Mouse (Mus musculus) 3T3-L1 (cell line): ENCODE data around the gene Rcor2.

Source experiments
- DNase-seq: peaks from one replicate; pipeline ENCODE4 v3.0.0-alpha.2; 2015; ENCODE audit warnings: low read depth, low spot score

Rcor2 gene

GRCm38 (mm10) chr19:7264766-7265331, 2.3 kb upstream of the Rcor2 start:
- peak; percentile 61 for DNase-seq

- DNase-seq, result peak; percentile 67
Observed at GRCm38 (mm10) chr19:7265478-7266191, 1.5 kb upstream of the Rcor2 start.

DNA sequence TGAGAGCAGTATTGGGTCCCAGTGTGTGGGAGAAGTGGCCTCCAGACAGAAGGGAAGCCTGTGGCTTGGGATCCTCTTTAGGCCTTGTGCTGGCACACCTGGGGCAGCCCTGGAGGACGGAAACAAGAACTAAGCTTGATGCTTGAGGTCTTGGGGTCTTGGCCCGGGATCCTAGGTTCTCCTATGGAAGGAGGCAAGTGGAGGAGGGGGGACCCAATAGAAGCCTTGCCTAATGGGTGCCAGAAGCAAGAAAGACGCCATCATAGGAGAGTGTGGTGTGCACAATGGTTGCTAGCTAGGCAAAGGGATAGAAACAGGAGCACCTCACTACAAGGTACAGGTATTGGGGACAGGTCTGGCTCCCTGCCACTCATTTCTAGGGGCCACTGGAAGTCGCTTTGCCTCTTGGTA, 699 bp upstream of the Rcor2 start:
- DNase-seq, result peak; percentile 34

DNA sequence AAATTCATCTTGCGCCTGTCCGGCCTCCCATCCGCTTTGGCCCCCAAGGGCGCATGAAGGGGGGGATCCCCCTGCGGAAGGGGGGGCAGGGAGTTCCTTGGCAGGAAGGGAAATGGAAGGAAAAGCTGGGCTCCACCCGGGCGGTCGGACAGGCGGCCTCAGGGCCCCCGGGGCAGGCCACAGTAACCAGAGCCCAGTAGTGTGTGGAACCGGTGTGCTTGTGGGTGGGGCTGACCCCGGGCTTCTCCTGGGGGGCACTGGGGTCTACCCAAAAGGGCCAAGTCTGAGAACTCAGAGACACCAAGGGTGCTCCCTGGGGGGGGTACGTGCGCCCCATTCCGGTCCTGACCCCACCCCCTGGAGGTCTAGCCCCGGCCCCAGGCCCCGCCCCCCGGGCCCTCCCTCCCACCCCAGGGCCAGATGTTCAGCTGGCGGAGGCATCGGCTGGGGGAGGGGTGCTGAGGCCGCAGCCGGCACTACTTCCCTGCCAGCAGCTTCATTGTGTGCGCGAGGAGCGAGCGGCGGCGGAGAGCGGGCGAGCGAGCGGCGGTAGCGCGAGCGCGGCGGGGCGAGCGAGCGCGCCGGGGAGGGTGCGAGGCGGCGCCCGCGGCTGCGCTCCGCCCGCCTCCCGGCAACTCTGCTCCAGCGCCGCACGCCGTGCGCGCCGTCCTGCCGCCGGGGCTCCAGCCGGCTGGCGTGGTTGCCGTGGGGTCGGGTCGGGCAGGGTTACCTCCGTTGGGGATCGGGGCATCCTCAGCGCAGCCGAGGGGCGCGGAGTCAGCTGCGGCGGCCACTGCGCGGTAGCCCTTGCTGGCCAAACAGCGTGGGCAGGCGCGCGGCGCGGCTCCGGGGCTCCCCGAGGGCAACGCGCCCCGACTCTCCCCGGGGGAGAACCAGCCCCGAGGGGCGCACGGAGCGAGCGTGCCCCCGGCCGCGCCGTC, 926 bp downstream of the Rcor2 start:
- peak; percentile 78 for DNase-seq

DNA sequence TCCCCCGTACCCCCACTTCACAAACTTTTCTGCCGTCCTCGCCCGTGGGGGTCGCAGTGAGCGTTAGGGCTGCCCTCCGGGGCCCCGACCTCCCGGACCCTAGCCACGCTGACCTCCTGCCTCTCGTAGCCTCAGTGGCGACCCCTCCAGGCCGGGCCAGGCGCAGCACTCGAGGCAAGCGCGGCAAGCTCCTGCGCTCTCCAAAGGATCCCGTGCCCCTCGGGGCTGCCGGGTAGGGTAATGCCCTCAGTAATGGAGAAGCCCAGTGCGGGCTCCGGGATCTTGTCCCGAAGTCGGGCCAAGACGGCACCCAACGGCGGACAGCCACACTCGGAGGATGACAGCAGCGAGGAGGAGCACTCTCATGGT, 1.6 kb downstream of the Rcor2 start:
- DNase-seq, result peak; percentile 75

DNA sequence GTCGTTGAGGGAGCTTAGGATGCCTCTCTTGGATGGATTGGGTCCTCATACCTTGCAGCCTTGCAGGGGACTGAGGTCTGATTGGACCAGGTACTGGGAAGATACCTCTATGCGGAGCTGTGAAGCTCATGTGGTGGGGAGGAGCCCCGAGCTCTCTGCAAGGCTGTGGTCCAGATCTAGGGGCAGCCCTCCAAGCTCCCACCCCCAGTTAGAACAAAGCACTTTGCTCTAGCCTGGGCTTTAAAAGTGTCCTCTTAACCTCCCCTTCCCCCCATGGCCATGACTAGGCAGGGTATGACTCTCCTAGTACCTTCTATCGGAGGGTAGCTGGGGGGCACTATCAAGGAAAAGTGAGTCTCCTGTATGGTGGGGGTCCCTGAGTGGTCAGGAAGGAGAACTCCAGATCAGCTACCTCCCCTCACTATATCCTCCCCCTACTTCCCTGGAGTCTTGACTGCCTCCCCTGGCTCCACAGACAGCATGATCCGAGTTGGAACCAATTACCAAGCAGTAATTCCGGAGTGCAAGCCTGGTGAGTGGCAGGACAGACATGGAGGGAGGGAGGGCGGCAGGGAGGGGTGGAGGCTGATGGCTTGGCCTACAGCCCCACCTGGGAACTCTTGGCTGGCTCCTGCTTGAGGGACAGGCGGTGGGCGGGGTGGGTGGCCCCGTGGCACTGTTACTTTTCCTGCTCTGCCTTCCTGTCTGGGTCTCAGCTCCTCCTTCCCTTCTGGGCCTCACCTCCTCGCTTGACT, 2.3 kb downstream of the Rcor2 start:
- peak; percentile 33 for DNase-seq

DNA sequence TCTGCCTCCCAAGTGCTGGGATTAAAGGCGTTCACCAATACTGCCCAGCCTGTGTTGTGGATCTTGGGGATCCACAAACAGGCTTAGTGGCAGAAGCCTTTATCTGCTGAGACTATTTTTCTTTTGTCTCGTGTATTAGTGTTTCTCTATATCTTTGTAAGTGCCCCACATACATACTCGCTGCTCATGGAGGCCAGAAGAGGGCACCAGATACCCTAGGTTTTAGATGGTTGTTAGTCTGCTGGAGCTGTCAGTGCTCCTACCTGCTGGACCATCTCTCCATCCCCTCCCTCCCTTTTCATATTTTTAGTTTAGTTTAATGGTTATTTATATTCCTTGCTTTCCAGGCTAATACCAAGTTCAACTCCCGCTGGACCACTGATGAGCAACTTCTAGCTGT, 6.4 kb downstream of the Rcor2 start:
- peak; percentile 46 for DNase-seq

GRCm38 (mm10) chr19:7274326-7274990, 7.3 kb downstream of the Rcor2 start:
- DNase-seq, result no peak

- DNase-seq, result no peak
Observed at GRCm38 (mm10) chr19:7275131-7275789, 8.1 kb downstream of the Rcor2 start.

DNA sequence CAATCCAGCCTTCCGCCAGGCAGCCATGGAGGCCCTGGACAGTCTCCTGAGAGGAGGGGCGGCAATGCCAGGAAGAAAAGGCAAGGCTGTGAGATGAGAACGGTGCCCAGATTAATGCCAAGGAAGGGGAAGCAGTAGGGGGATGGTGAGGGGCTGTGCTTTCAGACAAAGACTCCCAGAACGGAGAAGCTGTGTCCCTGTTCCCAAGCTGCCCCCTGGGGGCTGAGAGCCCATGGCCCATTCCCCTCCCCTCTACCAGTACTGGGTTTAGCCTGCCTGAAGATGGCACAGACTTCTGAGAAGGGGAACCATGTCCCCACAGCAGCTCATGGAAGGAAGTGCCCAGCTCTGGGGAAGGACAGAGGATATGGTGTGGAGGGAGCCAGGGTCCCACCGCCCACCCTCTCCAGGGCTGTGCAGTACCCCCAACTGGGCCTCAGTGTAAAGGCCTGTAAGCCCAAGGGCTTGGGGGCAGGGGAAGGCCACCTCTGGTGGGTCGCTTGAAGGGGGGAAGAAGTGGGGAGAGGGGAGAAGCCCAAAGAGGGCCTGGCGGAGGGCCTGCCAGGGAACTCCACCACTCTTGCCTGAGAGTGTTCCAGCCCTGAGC, 9.0 kb downstream of the Rcor2 start:
- DNase-seq, result no peak

GRCm38 (mm10) chr19:7276796-7277195, 9.7 kb downstream of the Rcor2 start:
- DNase-seq, result no peak

DNA sequence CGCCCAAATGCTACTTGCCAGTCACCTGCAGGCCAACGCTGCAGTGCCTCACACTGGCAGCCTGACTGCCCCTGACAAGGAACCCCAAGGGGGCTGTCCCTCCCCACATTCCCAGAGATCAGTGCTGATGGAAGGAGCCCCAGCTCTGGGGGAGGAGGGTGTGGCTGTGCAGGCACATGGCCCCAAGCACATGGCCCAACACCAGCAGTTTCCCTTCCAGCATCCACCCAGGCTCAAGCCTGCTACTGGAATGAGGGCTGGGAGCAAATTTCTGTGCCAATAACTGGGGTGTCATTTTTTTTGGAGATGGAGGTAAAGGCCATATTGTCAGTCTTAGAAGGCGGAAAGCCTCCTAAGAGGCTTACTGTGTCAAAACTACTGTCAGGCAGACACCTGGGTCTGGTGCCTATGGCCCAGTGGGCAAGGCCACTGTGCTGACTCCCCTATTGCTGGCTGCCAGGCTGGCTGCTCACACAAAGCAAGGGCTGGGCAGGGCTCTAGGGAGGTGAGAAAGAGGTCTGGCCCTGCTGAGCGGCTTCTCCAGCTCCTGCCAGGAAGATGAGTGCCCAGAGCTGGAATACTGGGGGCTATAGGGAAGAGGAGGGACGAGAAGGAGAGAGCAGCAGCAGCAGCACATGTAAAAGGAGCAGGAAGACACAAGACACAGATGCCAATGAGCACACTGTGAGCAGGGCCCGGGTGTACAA, 11.2 kb downstream of the Rcor2 start:
- no peak for DNase-seq

DNA sequence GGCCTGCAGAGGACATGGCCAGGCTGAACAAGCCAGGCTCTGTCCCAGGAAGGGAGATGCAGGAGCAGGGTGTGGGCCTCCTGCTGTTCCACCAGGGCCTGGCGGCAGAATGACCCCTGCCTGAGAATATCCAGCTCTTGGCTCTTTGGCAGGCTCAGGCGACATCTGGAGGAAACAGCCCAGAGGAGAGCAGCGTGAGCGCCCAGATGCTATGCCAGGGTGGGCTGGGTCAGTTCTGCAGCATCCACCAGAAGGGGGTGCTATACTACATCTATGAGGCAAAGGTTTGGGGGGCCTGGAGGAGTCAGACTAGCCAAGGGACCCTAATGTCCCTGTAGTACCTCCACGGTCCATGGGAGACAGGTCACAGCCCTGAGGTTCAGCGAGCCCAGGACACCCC, 12.0 kb downstream of the Rcor2 start:
- peak; percentile 64 for DNase-seq

- no peak for DNase-seq
Observed at GRCm38 (mm10) chr19:7280557-7281330, 13.6 kb downstream of the Rcor2 start.

DNA sequence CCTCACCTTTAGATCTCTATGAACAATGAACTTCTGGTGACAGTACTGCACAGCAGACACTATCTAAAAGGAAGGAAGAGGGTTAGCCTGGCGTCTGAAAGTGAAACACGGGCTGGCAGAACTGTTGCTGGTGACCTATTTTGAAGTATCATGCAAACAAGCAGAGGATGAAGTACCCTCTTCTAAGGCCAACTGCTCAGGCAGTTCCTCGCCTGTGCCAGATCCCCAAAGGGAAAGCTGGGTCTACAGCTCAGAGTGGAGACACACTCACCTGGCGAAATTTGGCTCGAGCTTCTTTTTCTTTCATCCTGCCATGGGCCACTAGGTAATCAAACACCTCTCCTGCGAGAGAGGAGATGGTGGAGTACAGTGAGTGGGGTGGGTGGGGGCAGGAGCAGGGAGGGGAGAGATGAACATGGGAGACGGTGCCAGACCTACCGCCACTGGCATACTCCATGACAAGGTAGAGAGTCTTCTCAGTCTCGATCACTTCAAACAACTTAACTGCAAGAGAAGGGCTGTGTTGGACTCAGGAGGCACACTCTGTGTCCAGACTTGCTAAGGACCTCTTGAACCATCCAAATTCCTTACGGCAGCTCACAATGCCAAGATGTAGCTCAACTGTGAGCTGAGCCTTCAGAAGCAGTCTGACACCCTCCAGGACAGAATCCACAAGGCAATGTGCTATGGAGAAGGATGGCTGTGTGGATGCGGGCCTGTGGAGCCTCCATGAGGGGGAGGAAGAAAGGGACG, 19.6 kb downstream of the Rcor2 start:
- DNase-seq, result no peak

DNA sequence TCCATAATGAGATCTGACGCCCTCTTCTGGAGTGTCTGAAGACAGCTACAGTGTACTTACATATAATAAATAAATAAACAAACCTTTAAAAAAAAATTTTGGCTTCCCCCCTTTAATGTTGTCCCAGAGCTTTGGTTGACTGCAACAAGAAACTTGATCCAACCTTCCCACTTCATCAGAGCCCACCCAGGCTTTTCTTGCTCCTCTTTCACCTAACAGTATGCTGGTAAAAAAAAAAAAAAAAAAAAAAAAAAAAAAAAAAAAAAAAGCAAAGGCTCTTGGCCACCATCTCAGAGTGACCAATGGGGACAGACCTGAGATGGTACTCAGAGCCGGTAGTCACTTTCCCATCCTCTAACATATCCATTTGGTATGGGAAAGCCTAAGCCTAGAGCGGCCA, 21.2 kb downstream of the Rcor2 start:
- DNase-seq, result no peak

- DNase-seq, result no peak
Observed at GRCm38 (mm10) chr19:7289767-7290166, 22.6 kb downstream of the Rcor2 start.
